Mouse (Mus musculus) c-Kit-negative CD71-positive TER-119-positive erythroid progenitor cells, embryonic 14.5 days (primary cell): ENCODE measurements around the gene Lrp1.
A peak's percentile ranks its signal among the peaks of the same experiment; 100 is the strongest.

Experiments used
- DNase-seq: peaks from one replicate; pipeline ENCODE4 v3.0.0-alpha.2; 2013; ENCODE audit warnings: low read depth, low spot score

Lrp1 gene

DNA sequence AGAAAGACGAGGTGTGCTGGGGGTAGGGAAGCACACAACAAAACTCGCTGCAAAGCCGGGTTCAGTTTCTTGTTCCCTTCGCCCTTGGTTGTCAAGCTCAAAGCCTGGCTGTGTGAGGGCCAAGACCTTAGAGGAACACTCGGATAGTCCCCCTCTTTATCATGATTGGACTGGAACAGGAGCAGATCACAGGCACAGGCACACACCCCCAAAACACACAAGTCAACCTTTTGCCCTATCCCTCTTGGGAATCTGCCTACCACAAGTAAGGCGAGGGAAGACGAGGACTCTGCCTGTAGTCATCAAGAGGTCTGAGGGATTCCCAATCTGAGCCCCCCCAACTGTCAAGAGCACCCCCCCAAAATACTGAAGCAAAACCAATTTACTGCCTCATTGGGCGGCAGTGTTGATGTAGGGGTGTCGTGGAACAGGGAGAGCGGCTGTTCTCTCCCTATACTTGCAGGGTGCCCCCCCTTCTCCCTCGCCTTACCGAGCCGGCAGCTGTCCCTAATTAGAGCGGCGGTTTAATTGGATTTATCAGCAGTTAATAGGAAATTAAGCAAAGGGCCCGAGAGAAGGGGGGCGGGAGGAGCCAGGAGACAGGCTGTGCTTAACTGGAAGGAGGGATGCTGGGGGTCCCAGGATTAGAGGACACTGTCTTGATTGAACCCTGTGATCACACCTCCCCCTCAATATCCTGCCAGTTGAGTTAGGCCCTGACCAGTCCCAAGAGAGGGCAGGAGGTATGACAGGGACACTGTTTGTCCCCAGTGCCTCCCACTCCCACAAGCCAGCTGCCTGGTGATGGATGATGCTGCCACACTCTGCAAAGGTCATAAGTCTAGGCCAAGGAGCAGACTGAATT lies 110.9 kb downstream of the Lrp1 start:
- DNase-seq, result no peak

DNA sequence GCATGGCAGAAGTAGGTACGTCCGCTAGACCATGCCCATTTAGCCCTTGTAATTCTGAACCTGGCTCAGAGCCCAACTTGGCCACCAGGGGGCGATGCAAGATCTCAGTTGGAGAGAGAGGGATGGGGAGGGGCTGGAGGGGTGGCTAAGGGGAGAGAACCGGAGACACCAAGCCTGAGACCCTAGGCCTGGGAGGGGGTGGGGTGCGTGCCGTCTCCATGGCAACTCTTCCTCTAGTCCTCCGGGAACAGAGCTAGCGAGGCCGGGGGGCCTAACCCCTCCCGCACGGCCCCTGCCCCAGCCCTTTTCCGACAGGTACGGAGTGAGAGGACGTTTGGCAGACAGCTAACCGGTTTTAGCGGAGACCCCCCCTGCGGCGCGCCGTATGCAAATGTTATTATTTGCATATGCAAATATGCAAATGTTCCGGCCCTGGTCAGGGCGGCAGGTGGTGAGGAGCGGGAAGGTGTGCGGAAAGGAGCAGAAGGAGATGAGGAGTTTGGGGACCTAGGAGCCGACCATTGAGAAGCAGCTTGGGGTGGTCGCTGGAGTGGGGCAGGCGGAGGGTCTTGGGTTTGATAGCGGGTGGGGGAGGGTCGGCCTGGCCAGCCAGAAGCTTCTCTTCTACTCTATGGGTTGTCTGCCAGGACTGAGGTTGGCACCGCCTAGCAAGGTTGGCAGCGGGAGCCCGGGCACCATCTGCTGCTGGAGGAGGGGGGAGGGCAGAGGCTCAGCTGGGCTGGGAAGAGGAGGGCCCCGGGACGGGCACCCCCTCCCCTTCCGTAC lies 111.7 kb downstream of the Lrp1 start:
- DNase-seq, result peak; percentile 51

DNA sequence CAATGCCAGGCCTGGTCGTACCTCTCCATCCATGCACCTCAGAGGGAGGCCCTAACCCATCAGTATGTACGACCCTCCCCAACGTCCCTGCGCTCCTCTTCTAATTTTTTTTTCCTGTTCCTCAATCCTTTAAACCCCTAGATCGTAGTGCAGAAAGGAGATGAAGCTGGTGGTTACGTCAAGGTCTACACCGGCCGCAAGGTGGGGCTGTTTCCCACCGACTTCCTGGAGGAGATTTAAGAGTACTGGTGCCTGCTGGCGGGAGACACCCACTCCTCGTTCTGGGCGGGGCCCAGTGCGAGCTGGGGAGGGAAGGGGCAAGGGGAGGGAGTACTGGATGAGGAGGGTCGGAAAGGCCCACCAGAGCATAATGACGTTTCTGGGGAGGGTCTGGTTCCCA lies 112.7 kb downstream of the Lrp1 start:
- DNase-seq, result no peak

DNA sequence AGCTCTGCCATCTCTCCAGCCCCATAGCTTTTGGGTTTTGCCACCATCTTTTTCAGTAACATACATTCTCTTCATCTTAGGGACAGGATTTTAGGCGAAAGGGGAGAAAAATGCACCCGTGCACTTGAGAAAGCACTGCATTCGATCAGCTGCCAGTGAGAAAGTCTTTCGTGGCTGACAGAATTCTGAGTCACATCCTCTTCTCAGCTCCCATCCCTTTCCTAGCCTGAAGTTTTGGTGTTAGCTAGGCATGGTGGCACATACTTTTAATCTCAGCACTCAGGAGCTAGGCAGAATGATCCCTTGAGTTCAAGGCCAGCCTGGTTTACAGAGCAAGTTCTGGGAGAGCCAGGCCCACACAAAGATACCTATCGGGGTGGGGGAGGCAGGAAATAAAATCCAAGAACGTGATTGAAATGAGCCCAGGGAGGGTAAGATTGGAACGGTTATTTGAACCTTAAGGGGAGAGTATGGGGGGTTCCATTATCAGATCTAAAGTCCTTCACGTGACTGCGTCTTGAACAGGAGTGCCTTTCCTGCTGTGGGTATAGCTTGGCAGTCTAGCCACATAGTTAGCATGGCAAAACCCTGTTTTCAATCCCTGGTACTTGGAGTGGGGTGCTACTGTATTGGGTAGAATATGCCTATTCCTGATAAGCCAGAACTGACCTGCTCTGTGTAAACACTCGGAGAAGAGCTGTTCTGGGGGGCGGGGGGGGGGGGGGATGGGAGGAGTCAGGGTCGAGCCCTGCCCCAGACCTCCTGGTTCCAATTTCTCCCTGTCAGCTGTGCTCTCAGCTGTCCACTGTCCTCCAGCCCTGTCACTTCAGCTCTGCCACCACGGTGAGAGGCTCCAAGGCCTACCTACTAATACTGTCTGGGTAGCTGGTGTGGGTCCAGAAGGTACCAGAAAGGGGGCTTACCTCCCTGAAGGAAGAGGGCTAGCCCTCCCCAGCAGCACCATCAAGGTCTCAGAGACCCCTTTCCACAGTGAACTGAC lies 119.8 kb downstream of the Lrp1 start, which contains the start of gene Stac3:
Gene Stac3 (plus strand): TSS at position 793 of the 1,000 bp plus-strand sequence.
- no peak for DNase-seq

DNA sequence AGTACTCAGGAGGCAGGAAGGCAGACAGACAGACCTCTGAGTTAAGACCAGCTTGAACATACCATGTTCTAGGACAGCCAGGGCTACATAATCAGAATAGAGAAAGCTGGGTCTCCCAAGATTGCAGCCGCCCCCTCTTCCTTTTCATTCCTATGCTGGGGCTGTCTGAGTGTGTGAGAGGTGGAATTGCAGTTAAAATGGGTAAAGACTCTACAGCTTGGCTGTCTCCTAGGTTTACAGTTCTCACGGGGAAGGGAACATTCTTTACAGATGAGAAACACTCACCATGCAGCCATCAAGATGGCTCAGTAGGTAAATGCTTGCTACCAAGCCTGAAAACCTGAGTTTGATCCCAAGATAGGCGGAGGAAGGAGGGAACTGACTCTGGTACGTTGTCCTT lies 120.9 kb downstream of the Lrp1 start:
- no peak for DNase-seq

DNA sequence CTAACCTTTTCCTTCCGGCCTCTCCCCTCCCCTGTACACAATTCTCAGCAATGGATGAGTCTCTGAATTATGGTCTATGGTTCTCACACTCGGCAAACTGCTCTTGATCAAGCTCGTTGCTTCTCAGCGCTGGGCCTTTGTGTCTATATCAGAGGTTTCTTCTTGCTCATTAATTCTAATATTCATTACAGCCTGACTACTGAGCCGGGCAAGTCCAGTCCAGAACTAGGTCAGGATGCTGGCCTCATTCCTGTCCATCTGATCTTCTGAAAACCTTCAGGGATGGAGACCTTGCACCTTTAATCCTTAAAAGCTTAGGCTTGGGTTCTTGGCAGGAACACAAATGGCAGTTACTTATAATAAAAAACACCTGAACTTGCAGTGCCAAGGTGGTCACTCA lies 121.4 kb downstream of the Lrp1 start:
- DNase-seq, result no peak

DNA sequence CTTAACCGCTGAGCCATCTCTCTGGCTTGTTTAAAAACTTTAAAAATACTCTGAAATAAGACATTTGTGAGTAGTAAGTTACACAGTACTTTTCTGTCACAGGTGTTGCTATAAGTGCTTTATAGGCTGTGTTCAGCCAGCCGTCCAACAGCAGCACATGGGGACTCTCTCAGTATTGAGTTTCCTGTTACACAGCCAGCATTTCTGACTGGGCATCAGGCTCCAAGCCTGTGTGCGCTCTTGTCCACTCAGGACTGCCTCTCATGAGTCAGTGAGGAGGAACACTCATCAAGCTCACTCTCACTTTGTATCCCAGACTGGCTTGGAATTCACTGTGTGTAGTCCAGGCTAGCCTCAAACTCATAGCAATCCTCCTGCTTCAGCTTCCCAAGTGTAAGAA lies 124.8 kb downstream of the Lrp1 start:
- DNase-seq, result no peak

DNA sequence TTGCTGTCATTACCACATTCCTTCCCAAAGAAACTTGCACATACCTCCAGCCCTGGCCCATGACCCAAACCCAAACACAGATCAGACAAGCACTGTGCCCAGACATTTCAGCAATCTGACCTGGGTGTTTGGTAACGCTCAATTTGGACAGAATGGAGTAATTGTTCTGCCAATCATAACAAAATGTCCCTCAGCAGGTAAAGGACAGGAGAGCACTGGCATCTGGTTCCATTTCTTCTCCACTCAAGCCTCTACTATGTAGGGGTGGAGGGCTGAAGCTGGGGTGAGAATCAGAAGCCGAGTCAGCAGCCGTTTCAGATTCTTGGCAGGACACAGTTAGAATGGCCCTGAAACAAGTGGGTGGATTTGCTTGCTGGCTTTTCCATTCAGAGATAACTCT lies 128.8 kb downstream of the Lrp1 start:
- no peak for DNase-seq

DNA sequence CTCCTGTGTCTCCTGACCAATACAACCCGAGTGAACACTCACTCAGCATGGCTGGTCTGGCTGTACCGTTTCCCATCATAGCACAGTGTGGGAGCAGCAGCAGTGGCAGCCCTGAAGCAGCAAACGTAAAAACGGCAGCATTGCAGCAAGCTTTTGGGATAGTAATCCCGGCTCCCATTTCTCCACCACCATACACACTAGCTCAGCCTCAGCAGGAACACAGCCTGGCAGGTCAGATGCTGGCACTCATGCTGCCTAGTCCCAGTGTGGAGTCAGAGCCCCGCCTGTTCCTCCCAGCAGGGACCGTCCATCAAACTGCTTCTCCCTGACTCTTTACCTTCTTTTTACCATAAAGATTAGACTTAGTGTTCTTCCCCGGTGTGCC lies 129.8 kb downstream of the Lrp1 start:
- DNase-seq, result no peak

DNA sequence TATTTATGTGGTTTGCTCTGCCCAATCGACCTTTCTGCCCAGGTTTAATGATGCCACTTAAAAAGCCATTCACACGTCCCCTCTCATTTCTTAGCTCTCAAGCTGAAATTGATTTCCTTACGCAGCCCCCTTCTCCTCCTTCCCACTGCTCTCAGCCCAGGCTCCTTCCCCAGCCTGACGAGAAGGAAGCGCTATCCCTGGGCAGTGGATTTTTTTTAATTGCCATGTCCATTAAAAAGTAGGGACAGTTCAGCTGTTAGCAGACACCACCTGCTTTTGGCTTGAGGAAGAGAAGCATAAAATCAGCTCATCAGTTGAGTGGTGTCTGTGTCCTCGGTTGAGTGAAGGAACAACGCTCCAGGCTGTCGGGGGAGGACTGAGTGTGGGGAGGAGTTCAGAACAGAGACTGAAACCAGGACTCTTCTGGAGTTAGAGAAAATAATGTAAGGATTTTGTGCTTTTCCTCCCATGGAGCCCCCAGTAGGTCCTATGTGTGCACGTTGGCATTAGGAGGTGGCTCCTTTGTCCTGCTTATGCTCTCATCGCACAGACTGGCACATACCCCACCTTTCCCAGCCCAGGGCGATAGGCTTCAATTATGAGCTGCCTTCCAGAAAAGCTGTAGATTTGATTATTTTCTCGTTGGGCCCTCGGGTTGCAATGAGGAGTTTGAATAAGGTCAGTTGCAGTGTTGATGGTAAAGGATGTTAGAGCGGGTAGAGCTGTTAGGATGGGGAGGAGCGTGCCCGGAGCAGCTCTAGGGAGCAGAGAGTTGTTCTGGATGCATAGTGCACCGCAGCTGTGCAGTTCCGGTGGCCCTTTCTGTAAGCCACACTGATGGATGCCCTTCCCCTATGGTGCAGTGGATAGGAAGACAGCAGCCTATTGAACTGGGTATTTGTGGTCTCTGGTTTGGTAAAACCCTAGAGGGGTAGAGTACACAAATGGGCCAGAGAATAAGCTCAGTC lies 130.5 kb downstream of the Lrp1 start:
- DNase-seq, result no peak

DNA sequence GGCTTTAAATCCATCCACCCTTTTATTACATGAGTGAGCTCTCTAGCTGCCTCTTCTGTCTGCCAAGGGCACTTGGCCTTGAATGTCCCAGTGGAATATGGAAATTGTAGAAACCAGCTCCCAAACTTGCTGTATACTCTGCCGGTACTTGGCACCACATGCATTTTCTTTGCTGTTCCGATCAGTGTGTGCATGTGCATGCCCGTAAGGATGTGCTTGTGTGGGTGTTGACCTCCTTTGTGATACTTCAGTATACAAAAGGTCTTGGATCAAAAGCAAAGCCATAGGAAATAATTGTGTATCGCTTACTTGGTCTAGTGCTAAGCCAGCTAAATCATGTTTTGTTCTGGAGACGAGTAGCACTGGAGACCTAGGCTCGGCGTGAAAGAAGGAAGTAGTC lies 132.1 kb downstream of the Lrp1 start:
- no peak for DNase-seq
